Mouse (Mus musculus) liver, embryonic 14.5 days (tissue): ENCODE measurements around the gene Gtf2a2.

Experiments
- CTCF ChIP-seq: IDR thresholded peaks from 2 replicates; pipeline ENCODE4 v1.5.1; 2016; ENCODE audit warnings: antibody characterized with exemption, low read depth, control low read depth
- EP300 ChIP-seq: IDR thresholded peaks from 2 replicates; pipeline ENCODE4 v1.6.1; 2016; ENCODE audit warnings: antibody characterized with exemption, low read depth

- TF ChIP-seq CTCF (no peak), EP300 (peak; percentile 80)
Measured at GRCm38 (mm10) chr9:70046255-70046654, 33.9 kb downstream of the Gtf2a2 start.
